Mouse (Mus musculus): ENCODE data around the gene Lyzl4. TPM values are rescaled to one million over a fixed set of nuclear protein-coding genes. Genes with fewer than 3 reads are reported as not detected.

Lyzl4 gene
- polyA plus RNA-seq, 1 experiment: not detected

GRCm38 (mm10) chr9:121672311-121672710, 30.4 kb upstream of the Lyzl4 start:
- DNase-seq (ENCODE audit: low read depth): no peak
- TF ChIP-seq CTCF (IDR thresholded peaks at IDR 0.05; ENCODE audit: borderline replicate concordance, extremely low read depth, insufficient read depth, insufficient read length) (no peak), POLR2A (IDR thresholded peaks at IDR 0.05; ENCODE audit: borderline replicate concordance, extremely low read depth, insufficient read depth, insufficient read length, poor library complexity, severe bottlenecking) (no peak)

- peak; percentile 73 for DNase-seq (ENCODE audit: low read depth)
- peak; percentile 69; the same call in 1 of the 2 replicates for TF ChIP-seq CTCF (IDR thresholded peaks at IDR 0.05; ENCODE audit: borderline replicate concordance, extremely low read depth, insufficient read depth, insufficient read length)
- no peak for TF ChIP-seq POLR2A (IDR thresholded peaks at IDR 0.05; ENCODE audit: borderline replicate concordance, extremely low read depth, insufficient read depth, insufficient read length, poor library complexity, severe bottlenecking)
Measured at GRCm38 (mm10) chr9:121671300-121671699, 29.4 kb upstream of the Lyzl4 start.

GRCm38 (mm10) chr9:121669348-121669791, 27.5 kb upstream of the Lyzl4 start:
- TF ChIP-seq CTCF (IDR thresholded peaks at IDR 0.05; ENCODE audit: borderline replicate concordance, extremely low read depth, insufficient read depth, insufficient read length) (peak; percentile 74), POLR2A (IDR thresholded peaks at IDR 0.05; ENCODE audit: borderline replicate concordance, extremely low read depth, insufficient read depth, insufficient read length, poor library complexity, severe bottlenecking) (no peak)
- DNase-seq (ENCODE audit: low read depth): peak; percentile 71

- DNase-seq (ENCODE audit: low read depth): no peak
- no peak for TF ChIP-seq CTCF (IDR thresholded peaks at IDR 0.05; ENCODE audit: borderline replicate concordance, extremely low read depth, insufficient read depth, insufficient read length)
- no peak for TF ChIP-seq POLR2A (IDR thresholded peaks at IDR 0.05; ENCODE audit: borderline replicate concordance, extremely low read depth, insufficient read depth, insufficient read length, poor library complexity, severe bottlenecking)
Measured at GRCm38 (mm10) chr9:121667822-121668221, 25.9 kb upstream of the Lyzl4 start.

DNA sequence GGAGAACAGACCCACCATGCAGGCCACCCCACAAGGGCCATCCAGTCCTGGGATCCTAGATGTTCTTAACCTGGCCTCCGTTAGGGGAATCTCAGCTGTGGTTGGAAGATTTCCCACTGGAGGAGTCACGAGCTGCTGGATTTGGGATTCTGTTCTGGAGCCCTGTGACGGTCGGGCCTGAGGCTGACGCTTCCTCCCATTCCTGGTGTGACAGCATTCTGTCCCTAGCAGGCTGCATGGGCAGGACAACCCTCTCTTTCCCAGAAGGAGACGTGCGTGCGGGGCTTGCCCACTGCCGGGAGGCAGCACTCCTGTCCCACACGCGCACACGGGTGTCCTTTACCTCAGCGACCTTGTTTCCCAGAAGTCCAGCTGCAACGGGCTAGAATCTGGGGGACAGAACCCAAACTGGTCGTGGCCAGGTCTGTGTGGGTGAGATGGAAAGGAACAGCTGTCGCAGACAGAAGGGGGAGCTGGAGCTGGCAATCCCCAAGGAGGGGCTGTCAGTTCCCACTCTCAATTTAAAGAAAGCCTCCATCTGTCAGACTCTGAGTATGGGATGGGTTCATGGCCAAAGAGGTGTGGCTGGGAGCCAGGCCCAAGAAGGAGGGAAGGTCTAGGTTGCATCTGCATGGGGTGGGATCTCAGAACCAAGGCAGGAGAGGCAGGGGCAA, 25.2 kb upstream of the Lyzl4 start:
- DNase-seq (ENCODE audit: low read depth): peak; percentile 86

DNA sequence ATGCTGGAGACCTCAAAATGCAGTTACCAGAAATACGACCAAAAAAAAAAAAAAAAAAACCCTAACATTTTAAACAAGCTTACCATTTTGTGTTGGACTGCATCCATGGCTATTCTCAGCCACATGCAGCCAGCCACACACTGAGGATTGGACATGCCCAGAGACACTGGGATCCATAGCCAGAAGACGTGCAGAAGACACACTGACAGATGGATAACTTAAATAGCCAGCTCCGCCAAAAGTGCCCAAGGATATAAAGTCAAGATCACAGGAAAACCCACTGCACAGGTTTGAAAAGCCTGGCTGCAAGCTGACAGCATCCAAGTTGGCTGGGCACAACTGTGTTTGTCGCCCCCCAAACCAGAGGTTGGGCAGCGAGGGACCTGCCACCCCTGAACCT, 22.2 kb upstream of the Lyzl4 start:
- TF ChIP-seq CTCF (IDR thresholded peaks at IDR 0.05; ENCODE audit: borderline replicate concordance, extremely low read depth, insufficient read depth, insufficient read length) (no peak), POLR2A (IDR thresholded peaks at IDR 0.05; ENCODE audit: borderline replicate concordance, extremely low read depth, insufficient read depth, insufficient read length, poor library complexity, severe bottlenecking) (no peak)
- no peak for DNase-seq (ENCODE audit: low read depth)

More for the DNA sequence above, 25.2 kb upstream of the Lyzl4 start:
- no peak for TF ChIP-seq POLR2A (IDR thresholded peaks at IDR 0.05; ENCODE audit: borderline replicate concordance, extremely low read depth, insufficient read depth, insufficient read length, poor library complexity, severe bottlenecking)
- TF ChIP-seq CTCF (IDR thresholded peaks at IDR 0.05; ENCODE audit: borderline replicate concordance, extremely low read depth, insufficient read depth, insufficient read length): no peak

DNA sequence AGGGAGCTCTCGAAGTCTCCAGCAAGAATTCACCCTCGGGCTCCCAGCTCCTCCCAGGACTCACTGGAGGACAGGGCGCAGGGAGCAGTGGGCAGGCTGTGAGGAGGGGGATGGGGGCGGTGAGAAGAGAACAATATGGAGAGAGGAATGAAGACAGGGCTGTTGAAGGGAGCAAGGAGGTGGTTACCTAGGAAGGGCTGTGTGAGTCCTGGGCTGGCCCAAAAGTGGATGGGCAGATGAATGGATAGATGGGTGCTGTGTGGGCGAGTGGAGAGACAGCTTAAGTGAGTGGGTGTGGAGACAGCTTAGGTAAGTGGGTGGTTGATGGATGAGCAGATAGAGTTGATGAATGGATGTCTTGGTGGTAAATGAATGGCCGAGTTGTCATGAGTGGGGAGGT, 21.6 kb upstream of the Lyzl4 start:
- no peak for DNase-seq (ENCODE audit: low read depth)
- TF ChIP-seq POLR2A (IDR thresholded peaks at IDR 0.05; ENCODE audit: borderline replicate concordance, extremely low read depth, insufficient read depth, insufficient read length, poor library complexity, severe bottlenecking) (no peak), CTCF (IDR thresholded peaks at IDR 0.05; ENCODE audit: borderline replicate concordance, extremely low read depth, insufficient read depth, insufficient read length) (no peak)

DNA sequence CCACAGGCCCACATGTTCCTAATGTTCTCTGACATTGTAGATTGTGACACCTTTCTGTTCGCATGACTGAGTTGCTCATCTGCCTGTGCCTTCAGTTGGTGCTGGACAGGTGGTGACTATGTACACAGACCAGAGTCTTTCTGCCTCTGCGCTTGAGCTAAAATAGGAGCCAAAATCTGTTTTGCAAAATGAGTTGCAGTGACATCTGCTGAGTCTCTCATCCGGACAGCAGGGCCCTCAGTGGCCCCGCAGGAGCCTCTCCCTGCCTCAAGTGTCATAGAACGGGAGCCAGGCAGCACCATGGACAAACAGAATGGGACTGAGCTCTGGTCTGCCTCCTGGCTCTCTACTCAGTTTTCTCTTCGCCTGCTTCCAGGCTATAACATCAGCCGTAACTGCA, 17.9 kb upstream of the Lyzl4 start:
- TF ChIP-seq POLR2A (IDR thresholded peaks at IDR 0.05; ENCODE audit: borderline replicate concordance, extremely low read depth, insufficient read depth, insufficient read length, poor library complexity, severe bottlenecking): no peak
- no peak for TF ChIP-seq CTCF (IDR thresholded peaks at IDR 0.05; ENCODE audit: borderline replicate concordance, extremely low read depth, insufficient read depth, insufficient read length)
- no peak for DNase-seq (ENCODE audit: low read depth)

GRCm38 (mm10) chr9:121658248-121658647, 16.4 kb upstream of the Lyzl4 start:
- DNase-seq (ENCODE audit: low read depth): no peak
- TF ChIP-seq POLR2A (IDR thresholded peaks at IDR 0.05; ENCODE audit: borderline replicate concordance, extremely low read depth, insufficient read depth, insufficient read length, poor library complexity, severe bottlenecking): no peak
- no peak for TF ChIP-seq CTCF (IDR thresholded peaks at IDR 0.05; ENCODE audit: borderline replicate concordance, extremely low read depth, insufficient read depth, insufficient read length)

DNA sequence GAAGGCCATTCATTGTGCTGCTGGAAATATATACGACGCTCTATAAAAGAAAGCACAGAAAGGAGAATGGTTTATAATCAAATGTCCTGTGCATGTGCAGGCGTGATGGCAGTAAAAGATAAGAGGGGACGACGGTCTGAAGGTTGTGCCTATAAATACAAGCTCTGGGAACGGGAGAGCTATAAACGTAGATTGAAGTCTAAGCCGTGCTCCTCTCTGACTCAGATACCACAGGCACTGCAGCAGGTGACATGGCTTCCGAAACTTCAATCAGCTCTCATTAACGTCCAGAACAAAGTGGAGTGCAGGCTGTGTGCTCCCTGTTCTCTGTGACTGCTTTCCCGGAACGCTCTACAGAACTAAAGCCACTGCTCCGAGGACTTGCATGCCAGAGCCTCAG, 15.2 kb upstream of the Lyzl4 start:
- no peak for TF ChIP-seq CTCF (IDR thresholded peaks at IDR 0.05; ENCODE audit: borderline replicate concordance, extremely low read depth, insufficient read depth, insufficient read length)
- no peak for TF ChIP-seq POLR2A (IDR thresholded peaks at IDR 0.05; ENCODE audit: borderline replicate concordance, extremely low read depth, insufficient read depth, insufficient read length, poor library complexity, severe bottlenecking)
- DNase-seq (ENCODE audit: low read depth): no peak

DNA sequence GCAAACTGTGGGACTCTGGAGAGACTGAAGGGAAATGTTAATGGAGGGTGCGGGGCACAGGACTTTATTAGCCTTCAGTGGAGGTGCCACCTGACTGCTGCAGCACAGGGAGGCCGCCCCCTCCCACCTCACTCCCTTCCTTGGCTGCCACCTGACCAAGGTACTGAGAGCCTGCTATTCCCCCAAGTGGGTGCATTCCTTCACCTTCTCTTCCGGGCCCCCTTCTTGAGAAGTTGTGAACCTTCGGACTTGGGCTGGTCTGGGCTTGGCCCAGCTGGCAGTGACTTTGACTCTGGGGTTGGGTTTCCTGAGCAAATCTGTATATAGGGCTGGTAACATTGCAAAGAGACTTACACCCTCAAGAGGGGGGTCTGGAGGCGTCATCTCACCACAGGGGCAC, 14.4 kb upstream of the Lyzl4 start:
- TF ChIP-seq CTCF (IDR thresholded peaks at IDR 0.05; ENCODE audit: borderline replicate concordance, extremely low read depth, insufficient read depth, insufficient read length) (no peak), POLR2A (IDR thresholded peaks at IDR 0.05; ENCODE audit: borderline replicate concordance, extremely low read depth, insufficient read depth, insufficient read length, poor library complexity, severe bottlenecking) (no peak)
- no peak for DNase-seq (ENCODE audit: low read depth)

GRCm38 (mm10) chr9:121653668-121654067, 11.8 kb upstream of the Lyzl4 start:
- no peak for TF ChIP-seq POLR2A (IDR thresholded peaks at IDR 0.05; ENCODE audit: borderline replicate concordance, extremely low read depth, insufficient read depth, insufficient read length, poor library complexity, severe bottlenecking)
- TF ChIP-seq CTCF (IDR thresholded peaks at IDR 0.05; ENCODE audit: borderline replicate concordance, extremely low read depth, insufficient read depth, insufficient read length): no peak
- DNase-seq (ENCODE audit: low read depth): no peak

Data from brain, embryonic 14.5 days (tissue).